Mouse (Mus musculus): ENCODE measurements around the gene Rhog.

DNA sequence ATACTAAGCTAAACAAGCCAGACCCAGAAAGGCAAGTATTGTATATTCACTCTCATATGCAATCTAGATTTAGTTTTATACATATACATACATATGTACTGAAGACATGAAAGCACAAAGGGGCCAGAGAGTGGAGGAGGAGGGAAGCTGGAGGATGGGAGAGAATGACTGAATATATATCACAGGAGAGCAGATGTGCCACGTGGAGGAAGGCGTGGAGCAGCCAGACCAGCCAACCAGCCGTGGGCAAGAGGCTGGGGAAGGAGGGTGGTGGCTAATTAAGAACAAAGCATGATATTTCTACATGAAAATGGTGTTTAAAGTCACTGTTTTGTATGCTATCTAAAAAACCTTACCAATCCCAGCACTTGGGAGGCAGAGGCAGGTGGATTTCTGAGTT is 2.9 kb upstream of the Rhog start:
- TF ChIP-seq ZC3H11A (IDR thresholded peaks at IDR 0.05; ENCODE audit: low read depth, low read length) (no peak), CTCF (conservative IDR thresholded peaks at IDR 0.05 in 1 of 2, IDR thresholded peaks at IDR 0.05 in 1 of 2; ENCODE audit: low read depth in 2 of 2, low read length in 2 of 2) (no peak), EP300 (IDR thresholded peaks at IDR 0.05; ENCODE audit: low read length) (no peak), CHD2 (IDR thresholded peaks at IDR 0.05; ENCODE audit: low read length) (no peak), POLR2A (IDR thresholded peaks at IDR 0.05; ENCODE audit: low read depth, low read length) (no peak), E2F4 (IDR thresholded peaks at IDR 0.05; ENCODE audit: insufficient replicate concordance, low read depth, low read length) (no peak), MXI1 (IDR thresholded peaks at IDR 0.05; ENCODE audit: low read depth, low read length) (no peak), CHD1 (IDR thresholded peaks at IDR 0.05; ENCODE audit: low read depth, low read length) (no peak), ZNF384 (IDR thresholded peaks at IDR 0.05; ENCODE audit: low read depth, low read length) (no peak), ZMIZ1 (IDR thresholded peaks at IDR 0.05; ENCODE audit: low read depth, low read length) (no peak), USF1 (IDR thresholded peaks at IDR 0.05; ENCODE audit: low read depth, low read length) (no peak), MAX (IDR thresholded peaks at IDR 0.05; ENCODE audit: low read length) (no peak), SMC3 (IDR thresholded peaks at IDR 0.05; ENCODE audit: low read depth, low read length) (no peak), ZKSCAN1 (IDR thresholded peaks at IDR 0.05; ENCODE audit: borderline replicate concordance, low read depth, low read length) (no peak)

Data from CH12.LX (cell line).